Mouse (Mus musculus) cortical plate, adult 2 months (tissue): ENCODE results near the gene Serpinb9. TPM values are rescaled to one million over a fixed set of nuclear protein-coding genes. Genes with fewer than 3 reads are reported as not detected.

Experiments
- H3K27ac ChIP-seq: fragments of 200-500 bp; 2 replicates; pipeline ENCODE4 v1.5.1; 2012; ENCODE audit warnings: low read length, control low read depth, inconsistent platforms; ENCODE audit not compliant: insufficient read depth
- H3K4me1 ChIP-seq: fragments of 200-500 bp; 2 replicates; pipeline ENCODE4 v1.6.1; 2011; ENCODE audit warnings: low read length; ENCODE audit not compliant: control insufficient read depth, insufficient read depth
- H3K4me3 ChIP-seq: fragments of 200-500 bp; 2 replicates; pipeline ENCODE4 v1.5.1; 2011; ENCODE audit warnings: mild to moderate bottlenecking, low read length, control low read depth; ENCODE audit not compliant: insufficient read depth
- CTCF ChIP-seq: fragments of 200-500 bp; IDR thresholded peaks from 2 replicates; pipeline ENCODE4 v1.5.1; 2011; ENCODE audit warnings: mild to moderate bottlenecking, control low read depth, low read length; ENCODE audit not compliant: insufficient read depth; ENCODE audit errors: extremely low read depth
- POLR2A ChIP-seq: fragments of 200-500 bp; IDR thresholded peaks from 2 replicates; pipeline ENCODE4 v1.6.1; 2011; ENCODE audit warnings: mild to moderate bottlenecking, low read length, control low read depth; ENCODE audit not compliant: insufficient read depth; ENCODE audit errors: extremely low read depth
- polyA plus RNA-seq: library from polyadenylated mRNA; depleted of rRNA; stranded (reverse); fragments of >200 nt; gene quantifications from 2 replicates; pipeline ENCODE4 v1.2.3, GENCODE M21; 2012

Gene Serpinb9
- polyA plus RNA-seq, 1 experiment = 6.1 TPM

DNA sequence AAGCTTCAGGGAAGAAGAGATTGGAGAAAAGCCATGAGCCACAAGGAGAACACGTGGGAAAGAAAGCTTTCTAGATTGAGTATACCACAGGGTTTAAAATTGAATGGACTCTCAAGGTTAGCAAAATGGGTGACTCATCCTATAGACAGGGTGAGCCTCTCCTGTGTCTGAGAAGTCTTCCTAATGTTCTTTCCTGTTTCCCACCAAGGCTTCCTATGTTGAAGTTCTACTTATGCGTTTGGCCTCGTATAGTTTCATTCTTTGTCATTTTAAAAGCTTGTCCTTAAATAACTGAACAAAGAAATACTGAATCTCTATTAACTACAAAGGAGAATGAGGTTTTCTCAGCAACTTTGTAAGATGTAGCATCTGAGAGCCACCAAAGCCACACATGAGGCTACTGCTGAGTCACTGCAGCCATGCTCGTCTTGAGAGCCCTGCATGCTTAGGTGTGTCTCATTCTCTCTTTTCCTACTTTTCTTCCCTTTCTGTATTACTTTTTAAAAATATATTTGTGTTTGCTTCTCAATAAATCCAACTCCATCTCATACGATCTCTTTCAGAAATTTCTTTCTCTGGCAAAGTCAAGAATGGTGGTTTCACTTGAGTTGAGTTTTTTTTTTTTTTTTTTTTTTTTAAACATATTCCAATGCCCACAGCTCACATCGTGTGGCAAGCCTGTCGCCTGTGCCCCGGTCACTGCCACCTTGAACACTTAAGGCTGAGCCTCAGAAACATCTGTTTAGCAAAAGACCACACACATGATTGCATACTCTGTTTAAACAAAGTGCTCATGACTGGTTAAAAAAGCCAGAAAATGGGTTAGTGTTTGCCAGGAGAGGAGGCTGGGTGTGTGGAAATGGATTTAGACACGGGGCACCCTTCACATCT is 718 bp downstream of the Serpinb9 start:
- Histone ChIP-seq H3K4me1 (no peaks in the 10 kb centered on the region; the same call in 1 of the 2 replicates), H3K27ac (peak overlapping the region; percentile 82), H3K4me3 (peak overlapping the region; percentile 40)
- TF ChIP-seq POLR2A (no peak), CTCF (no peak)

DNA sequence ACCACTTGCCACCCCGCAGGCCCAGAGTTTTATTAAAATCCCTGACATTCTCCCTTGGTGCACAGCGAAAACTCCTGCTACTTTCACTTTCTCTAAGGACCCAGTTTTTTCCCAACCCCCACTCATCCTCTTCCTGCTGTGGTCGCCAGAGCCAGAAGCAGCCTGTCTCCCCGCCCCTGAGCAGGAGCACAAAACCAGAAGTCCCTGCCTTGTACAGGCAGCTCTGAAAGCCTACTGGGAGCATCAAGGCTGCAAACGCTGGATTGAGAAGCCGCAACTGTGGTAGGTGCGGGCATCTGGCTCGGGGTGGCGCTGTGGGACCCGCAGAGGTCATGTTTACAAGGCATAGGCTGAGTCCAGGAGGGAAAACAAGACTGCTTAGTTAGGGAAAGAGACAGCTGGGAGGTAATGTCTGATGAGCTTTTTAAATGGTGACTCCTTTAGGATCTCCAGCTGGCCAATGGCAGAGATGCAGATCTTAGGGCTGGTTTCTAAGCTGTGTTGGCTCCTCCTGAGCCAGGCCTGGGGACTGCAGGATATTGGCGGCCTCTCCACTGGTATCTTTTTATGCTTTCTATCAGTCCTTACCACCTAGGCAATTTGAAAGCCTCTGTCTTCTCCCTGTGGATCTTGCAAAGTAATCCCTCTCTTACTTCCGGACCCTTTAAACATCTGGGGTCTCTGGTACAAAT is 1.5 kb downstream of the Serpinb9 start:
- Histone ChIP-seq H3K27ac (peak overlapping the region; percentile 82), H3K4me1 (no peaks in the 10 kb centered on the region; the same call in 1 of the 2 replicates), H3K4me3 (peak overlapping the region; percentile 40)
- peak; percentile 48 for TF ChIP-seq CTCF
- no peak for TF ChIP-seq POLR2A

DNA sequence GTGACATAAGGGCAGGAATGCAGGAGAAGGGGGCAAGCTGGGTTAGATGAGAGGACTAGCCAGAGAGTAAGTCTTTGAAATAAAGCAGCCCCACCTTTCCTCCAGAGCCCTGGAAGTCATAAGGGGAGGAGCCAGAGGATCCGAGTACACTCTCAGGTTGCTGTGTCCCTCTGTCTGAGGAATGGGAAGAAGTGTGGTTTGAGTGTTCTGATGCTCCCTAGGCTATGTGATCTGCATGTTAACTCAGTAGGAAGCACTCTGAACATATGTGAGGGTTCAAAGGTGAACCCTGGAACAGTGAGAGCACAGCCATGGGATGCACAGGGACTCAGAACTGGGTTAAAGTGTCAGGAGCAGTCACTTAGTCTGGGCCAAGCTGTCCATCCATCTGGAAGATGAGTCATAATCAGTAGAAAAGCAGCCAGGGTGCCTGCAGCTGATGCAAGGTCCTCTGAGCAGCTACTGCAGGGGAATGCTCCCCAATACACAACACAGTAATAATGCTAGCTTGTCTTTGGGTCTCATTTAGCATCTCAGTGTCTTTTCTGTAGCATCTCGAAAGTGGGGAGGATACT is 2.5 kb downstream of the Serpinb9 start:
- Histone ChIP-seq H3K4me1 (no peaks in the 10 kb centered on the region; the same call in 1 of the 2 replicates), H3K4me3 (no peak overlapping the region), H3K27ac (no peak overlapping the region)
- TF ChIP-seq POLR2A (no peak), CTCF (no peak)

DNA sequence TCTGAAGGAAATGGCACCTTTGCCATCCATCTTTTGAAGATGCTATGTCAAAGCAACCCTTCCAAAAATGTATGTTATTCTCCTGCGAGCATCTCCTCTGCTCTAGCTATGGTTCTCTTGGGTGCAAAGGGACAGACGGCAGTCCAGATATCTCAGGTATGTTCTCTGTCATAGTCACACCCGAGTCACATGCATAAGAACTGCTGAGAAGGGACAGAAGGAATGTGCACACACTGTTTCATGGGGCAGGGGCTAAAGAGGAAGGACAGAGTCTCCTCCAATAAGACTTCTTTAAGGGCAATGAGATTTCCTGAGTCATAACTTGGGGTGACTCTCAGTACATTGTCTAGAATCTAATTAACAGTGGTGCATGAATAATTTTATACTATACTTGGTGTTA is 3.5 kb downstream of the Serpinb9 start:
- Histone ChIP-seq H3K27ac (no peak overlapping the region), H3K4me1 (no peaks in the 10 kb centered on the region; the same call in 1 of the 2 replicates), H3K4me3 (no peak overlapping the region)
- TF ChIP-seq CTCF = no peak
- TF ChIP-seq POLR2A = no peak

DNA sequence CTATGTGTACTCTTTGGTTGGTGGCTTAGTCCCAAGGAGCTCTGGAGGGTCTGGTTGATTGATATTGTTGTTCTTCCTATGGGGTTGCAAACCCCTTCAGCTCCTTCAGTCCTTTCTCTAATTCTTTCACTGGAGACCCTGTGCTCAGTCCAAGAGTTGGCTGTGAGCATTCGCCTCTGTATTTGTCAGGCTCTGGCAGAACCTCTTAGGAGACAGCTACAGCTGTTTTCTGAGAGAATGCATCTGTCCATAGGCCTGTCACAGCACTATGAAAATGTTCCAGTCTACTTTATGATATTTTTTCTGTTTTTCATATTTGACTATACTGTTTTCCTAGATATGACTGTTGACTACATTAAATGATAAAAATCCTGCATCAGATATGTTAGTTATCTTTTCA is 9.3 kb downstream of the Serpinb9 start:
- no peak overlapping the region for H3K4me3 ChIP-seq
- H3K4me1 ChIP-seq = no peaks in the 10 kb centered on the region
- no peak for TF ChIP-seq POLR2A
- TF ChIP-seq CTCF = no peak
- no peak overlapping the region for H3K27ac ChIP-seq

DNA sequence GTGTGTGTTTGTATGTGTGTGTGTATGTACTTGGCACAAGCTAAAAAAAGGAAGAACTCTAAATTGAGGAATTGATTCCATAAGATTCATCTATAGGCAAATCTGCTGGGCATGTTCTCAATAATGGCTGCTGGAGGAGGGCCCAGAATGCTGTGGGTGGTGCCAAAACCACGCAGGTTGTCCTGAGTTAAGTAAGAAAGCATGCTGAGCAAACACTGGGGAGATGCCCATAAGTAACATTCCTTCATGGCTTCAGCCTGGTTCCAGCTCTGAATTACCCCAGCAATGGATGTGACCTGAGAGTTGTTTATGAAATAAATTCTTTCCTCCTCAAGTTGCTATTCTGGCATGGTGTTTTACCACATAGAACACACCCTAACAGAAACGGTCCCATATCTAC is 10.2 kb downstream of the Serpinb9 start:
- TF ChIP-seq CTCF (no peak), POLR2A (no peak)
- H3K4me3 ChIP-seq = no peak overlapping the region
- H3K27ac ChIP-seq = no peak overlapping the region
- H3K4me1 ChIP-seq = no peaks in the 10 kb centered on the region

DNA sequence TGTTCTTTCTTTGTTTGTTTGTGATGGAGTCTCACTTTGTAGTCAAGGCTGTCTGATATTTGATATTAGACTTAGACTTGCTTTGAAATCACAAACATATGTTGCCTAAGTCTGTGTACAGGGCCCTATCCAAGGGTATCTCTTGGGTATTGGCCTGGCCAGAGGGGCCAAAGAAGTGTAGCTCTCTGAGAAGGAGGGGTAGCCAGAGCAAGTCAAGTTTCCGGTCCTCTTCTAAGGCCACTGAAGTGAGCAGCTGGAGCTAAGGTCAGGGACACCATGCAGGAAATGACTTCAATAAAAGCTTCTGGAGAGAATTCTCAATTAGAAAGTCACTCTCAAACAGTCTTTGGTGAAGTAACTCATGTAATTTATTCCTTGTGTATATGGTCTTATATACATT is 19.3 kb downstream of the Serpinb9 start:
- no peak overlapping the region for H3K27ac ChIP-seq
- TF ChIP-seq CTCF (no peak), POLR2A (no peak)
- no peak overlapping the region for H3K4me3 ChIP-seq
- no peaks in the 10 kb centered on the region for H3K4me1 ChIP-seq

DNA sequence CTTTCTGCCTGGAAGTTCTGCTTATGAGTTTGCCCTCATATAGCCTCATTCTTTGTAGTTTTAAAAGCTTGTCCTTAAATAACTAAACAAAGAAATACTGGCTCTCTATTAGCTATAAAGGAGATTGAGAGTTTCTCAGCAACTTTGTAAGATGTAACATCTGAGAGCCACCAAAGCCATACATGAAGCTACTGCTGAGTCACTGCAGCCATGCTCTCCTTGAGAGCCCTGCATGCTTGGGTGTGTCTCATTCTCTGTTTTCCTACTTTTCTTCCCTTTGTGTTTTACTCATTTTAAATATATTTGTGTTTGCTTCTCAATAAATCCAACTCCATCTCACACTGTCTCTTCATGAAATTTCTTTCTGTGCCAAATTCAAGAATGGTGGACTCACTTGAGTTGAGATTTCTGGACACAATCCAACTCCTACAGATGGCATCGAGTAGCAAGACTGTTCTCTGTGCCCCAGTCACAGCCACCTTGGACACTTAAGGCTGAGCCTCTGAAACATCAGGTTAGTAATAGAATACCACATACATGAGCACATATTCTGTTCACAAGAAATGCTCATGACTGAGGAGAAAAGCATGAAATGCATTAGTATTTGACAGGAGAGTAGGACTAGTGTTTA is 23.5 kb downstream of the Serpinb9 start:
- H3K4me3 ChIP-seq = no peak overlapping the region
- no peaks in the 10 kb centered on the region for H3K4me1 ChIP-seq
- no peak for TF ChIP-seq POLR2A
- TF ChIP-seq CTCF = no peak
- H3K27ac ChIP-seq = no peak overlapping the region

DNA sequence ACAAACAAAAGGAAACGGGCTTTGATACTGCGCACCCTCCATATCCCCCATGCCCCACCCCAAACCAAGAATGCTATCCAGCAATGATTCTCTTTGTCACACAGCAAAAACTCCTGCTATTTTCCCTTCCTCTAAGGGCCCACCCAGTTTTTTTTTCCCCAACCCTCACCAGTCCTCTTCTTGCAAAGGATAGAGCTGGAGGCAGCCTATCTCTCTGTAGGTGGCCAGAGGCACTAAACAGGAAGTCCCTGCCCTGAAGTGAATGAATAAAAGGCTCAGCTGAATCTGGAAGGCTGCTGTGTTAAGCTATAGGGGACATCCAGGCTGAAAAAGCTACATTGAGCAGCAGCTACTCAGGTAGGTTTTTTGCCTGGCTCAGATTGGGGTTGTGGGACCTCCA is 24.2 kb downstream of the Serpinb9 start, which contains the start of gene Serpinb9b:
Gene Serpinb9b (plus strand): TSS at position 173 of the 400 bp plus-strand sequence.
- TF ChIP-seq POLR2A (no peak), CTCF (no peak)
- Histone ChIP-seq H3K27ac (no peak within 1 kb of the TSS), H3K4me1 (no peaks in the 10 kb centered on the region), H3K4me3 (no peak within 1 kb of the TSS)

DNA sequence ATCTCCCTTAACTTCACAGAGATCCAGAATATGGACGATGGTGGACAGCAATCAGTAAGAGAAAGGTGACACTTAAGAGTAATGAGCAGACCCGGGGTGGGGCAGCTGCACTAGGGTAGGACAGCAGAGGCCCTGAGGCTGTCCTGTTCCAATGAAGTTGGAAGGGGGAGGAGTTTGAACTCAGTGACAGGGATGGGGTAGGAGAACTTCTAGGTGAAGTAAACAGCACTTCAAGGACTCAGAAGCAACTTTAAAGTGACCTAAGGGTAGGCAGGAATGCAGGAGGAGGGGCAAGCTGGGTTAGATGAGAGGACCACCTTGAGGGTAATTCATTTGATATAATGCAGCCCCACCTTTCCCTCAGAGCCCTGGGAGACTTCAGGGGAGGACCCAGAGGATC is 25.1 kb downstream of the Serpinb9 start:
- Histone ChIP-seq H3K4me3 (no peak overlapping the region), H3K4me1 (no peaks in the 10 kb centered on the region), H3K27ac (no peak overlapping the region)
- no peak for TF ChIP-seq POLR2A
- no peak for TF ChIP-seq CTCF
